Mouse (Mus musculus) frontal cortex, adult (tissue): ENCODE results near the gene Ppm1e.

Experiments used
- ATAC-seq: cut with Nextera tagmentation; 2 replicates; pipeline ENCODE4 v1.9.2; 2017; ENCODE audit warnings: mild to moderate bottlenecking, moderate library complexity, mixed read lengths; ENCODE audit not compliant: low TSS enrichment

Ppm1e gene

GRCm38 (mm10) chr11:87253294-87253693, 105.5 kb downstream of the Ppm1e start:
- no peak for ATAC-seq

GRCm38 (mm10) chr11:87250132-87250531, 108.7 kb downstream of the Ppm1e start:
- ATAC-seq: no peak

DNA sequence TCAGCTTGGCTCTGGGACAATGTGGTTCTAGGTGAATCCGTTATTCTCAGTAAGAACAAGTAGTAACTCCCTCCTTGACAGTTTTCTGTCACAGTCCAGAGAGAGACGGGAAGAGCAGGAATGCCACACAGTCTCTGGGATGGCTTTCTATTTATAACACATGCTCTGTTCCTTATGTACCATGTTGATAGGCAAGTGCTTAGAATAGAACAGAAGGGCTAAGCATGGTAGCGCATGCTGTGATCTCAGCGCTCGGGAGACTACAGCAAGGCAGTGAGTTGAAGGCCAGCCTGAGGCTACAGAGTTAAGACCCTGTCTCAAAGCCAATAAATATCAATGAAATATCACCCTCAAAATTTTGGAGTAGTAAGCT, 111.3 kb downstream of the Ppm1e start:
- peak; percentile 64 for ATAC-seq

GRCm38 (mm10) chr11:87246724-87247493, 111.9 kb downstream of the Ppm1e start:
- ATAC-seq: peak; percentile 42; the same call in 1 of the 2 replicates

- no peak for ATAC-seq
Measured at GRCm38 (mm10) chr11:87246107-87246651, 112.6 kb downstream of the Ppm1e start.

- ATAC-seq: no peak
Measured at GRCm38 (mm10) chr11:87245171-87245840, 113.5 kb downstream of the Ppm1e start.

DNA sequence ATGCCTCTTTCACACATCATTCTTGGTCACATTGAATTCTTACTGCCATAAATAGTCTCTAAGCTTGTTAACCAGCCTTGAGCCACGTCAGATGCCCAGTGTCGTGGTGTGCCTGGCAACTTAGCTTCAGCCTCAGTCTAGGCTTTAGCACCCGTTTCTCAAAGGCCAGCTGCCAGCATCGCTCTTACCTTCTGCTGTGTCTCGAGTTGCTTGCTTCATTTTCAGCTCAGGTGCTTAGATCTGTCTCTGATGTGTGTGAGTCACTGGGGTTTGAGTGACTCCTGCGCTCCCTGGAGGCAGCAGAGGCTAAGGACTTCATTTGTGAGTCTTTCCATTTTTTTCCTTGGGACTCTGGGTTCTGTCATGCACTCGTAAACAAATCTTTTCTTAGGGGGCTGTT, 117.6 kb downstream of the Ppm1e start:
- peak; percentile 44 for ATAC-seq

DNA sequence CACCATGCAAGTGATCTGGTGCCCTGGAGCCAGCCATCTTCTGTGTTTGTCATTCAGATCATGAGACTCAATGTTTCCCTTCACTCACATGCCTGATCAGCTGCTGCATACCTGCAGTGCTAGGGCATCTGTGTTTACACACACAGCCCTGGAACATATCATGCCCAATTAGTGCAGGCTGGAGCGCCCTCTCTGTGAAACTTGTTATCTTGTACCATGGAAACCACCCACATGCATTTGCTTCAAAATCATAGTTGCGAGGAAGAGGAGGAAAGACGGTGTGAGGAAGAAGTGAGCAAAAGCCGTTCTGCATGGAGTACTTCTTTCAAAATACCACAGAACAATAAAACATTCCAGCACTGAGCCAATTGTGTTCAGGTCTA, 118.0 kb downstream of the Ppm1e start:
- peak; percentile 28; the same call in 1 of the 2 replicates for ATAC-seq

- 0 out of 2 replicates have a peak, but pooled peaks have one; percentile 3 for ATAC-seq
Measured at GRCm38 (mm10) chr11:87240141-87240832, 118.5 kb downstream of the Ppm1e start.

- ATAC-seq: peak; percentile 55
Measured at GRCm38 (mm10) chr11:87238891-87239530, 119.8 kb downstream of the Ppm1e start.

- no peak for ATAC-seq
Measured at GRCm38 (mm10) chr11:87235486-87235872, 123.3 kb downstream of the Ppm1e start.

DNA sequence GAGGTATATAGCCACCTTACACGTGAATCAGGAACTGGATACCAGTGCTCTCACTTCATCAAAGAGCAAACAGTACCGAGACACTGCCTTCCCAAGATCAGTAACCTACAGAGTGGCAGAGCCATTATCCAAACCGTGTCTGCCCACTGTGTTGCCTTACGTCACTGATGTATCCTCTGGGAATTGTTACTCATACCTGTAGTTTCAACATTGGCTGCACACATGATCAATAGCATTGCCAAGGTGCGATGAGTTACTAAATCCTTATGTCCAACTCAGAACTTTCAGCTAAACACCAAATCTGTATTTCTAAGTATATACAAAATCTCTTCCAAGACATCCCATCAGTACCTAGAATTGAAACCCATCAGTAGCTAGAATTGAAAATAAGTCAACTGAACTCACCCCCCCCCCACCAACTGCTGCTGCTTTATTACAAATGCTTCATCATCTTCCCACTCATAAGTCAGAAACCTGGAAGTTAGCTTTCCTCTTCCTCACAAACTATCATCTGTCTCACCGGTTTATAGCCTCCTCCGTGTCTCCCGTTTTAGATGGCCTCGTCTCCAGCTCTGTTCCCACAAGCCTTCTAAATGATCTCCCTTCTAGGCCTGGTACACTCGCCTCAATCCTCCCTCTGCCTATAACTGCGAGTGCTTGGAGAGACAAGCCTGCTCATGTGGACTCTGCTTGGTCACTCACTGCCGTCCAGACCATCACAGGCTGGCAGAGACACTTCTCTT, 123.9 kb downstream of the Ppm1e start:
- peak; percentile 68 for ATAC-seq

DNA sequence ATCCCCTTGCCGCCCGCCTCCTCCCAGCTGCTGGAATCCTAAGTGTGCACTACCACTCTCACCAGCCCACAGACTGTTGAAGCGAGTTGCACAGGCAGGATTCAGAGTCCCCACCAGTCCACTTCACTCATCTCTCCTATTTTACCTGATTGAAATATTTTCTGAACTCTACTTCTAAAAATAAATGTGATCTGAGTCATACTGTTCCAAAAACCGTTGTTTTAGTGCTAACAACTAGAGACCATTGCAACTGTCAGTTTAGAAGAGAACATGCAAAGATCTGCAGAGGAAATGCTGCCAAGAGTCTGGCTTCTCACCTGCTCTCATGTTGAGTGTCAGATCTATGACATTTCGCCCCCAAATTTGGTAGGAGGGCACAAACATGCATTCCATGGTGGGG, 125.4 kb downstream of the Ppm1e start:
- peak; percentile 38; the same call in 1 of the 2 replicates for ATAC-seq

DNA sequence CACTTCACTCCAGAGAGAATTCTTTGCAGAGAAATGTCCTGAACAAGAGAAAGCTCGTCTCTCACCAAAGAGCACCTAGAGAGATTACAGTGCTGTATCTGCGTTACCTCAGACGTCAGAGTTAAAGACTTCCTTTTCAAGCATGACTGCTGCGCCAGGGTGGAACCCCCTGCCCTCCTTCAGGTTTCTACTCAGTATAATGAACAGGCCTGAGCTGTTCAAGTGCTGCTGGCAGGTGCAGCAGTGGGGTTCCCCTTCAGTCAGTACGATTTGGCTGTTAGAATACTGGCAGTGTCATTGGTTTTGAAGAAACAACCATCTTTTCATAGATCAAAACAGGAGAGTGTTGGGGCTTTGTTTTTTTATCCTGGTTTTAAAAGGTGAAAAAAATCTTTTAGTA, 131.8 kb downstream of the Ppm1e start:
- ATAC-seq: no peak

- no peak for ATAC-seq
Measured at GRCm38 (mm10) chr11:87222686-87223085, 136.1 kb downstream of the Ppm1e start.

DNA sequence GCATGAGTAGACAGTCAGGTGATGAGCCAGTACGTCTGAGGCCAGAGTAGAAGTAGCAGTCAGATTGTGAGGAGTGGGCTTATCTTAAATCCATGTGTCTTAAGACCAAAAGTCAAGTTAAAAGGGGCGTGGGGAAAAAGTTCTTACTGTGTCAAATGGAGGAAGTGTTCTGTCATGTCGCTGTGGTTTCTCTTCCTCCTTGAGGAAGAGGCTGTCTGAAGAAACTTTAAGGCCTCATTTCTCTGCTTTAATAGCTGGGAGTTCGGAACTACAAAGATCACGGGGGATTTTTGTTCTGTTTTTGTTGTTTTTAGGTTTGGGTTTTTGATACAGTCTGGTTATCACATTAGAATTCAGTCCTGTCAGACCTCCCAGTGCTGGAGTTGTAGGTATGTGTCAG, 146.5 kb downstream of the Ppm1e start:
- ATAC-seq: no peak
